Mouse (Mus musculus): ENCODE data around the gene AI481877. TPM values are rescaled to one million over a fixed set of nuclear protein-coding genes. Genes with fewer than 3 reads are reported as not detected.
A peak's percentile ranks its signal among the peaks of the same experiment; 100 is the strongest.

The AI481877 gene
- polyA plus RNA-seq, 2 experiments = not detected

DNA sequence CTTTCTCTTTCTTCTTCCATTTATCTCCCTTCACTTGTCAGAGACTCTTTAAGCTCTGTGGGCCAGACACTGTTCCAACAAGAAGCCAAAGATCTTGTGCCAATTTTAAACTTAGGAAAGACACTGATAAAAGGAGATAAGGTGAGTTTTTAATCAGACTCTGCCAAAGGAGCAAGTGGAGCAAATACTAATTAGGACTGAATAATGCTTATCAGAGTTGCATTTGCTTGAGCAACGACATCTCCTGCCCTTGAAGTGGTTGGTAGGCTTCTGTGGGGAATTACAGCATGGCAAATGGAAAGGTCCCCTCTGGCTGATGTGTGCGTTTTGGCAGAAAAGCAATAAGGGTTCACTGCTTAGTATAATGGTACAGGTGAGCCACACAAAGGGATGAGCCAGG, 18.9 kb upstream of the AI481877 start:
- WGBS (ENCODE audit: insufficient replicate concordance) = 17% methylated on average over 2 of the region's 2 CpGs
- H3K9me3 ChIP-seq (ENCODE audit: control insufficient read depth, low read length) = no peaks in the 10 kb centered on the region
- TF ChIP-seq EP300 (IDR thresholded peaks at IDR 0.05; ENCODE audit: low read depth) (no peak), CTCF (IDR thresholded peaks at IDR 0.05; ENCODE audit: low read depth) (no peak)
- peak; percentile 19; the same call in 1 of the 2 replicates for ATAC-seq (ENCODE audit: insufficient read depth)
- no peak overlapping the region for H3K4me3 ChIP-seq (ENCODE audit: insufficient read depth in 1 of 2, low read depth in 2 of 2, low read length in 2 of 2)
- peaks cover 6 to 38% of the 10 kb centered on the region in 2 experiments for H3K4me1 ChIP-seq (replicated peaks; ENCODE audit: control insufficient read depth in 2 of 2, insufficient read depth in 2 of 2, low read length in 1 of 2)
- peak overlapping the region; percentile 7; the same call in 1 of the 2 replicates for H3K27ac ChIP-seq
- no peaks in the 10 kb centered on the region for H3K27me3 ChIP-seq (ENCODE audit: control insufficient read depth, insufficient read depth, low read length)
- H3K36me3 ChIP-seq (replicated peaks; ENCODE audit: control insufficient read depth, insufficient read depth, low read depth) = no peaks in the 10 kb centered on the region
- DNase-seq (ENCODE audit: low read depth in 3 of 3, low spot score in 3 of 3) = no peak
- no peak overlapping the region for H3K9ac ChIP-seq (replicated peaks)
- peak overlapping the region; percentile 32 for H3K4me2 ChIP-seq (ENCODE audit: low read depth)

DNA sequence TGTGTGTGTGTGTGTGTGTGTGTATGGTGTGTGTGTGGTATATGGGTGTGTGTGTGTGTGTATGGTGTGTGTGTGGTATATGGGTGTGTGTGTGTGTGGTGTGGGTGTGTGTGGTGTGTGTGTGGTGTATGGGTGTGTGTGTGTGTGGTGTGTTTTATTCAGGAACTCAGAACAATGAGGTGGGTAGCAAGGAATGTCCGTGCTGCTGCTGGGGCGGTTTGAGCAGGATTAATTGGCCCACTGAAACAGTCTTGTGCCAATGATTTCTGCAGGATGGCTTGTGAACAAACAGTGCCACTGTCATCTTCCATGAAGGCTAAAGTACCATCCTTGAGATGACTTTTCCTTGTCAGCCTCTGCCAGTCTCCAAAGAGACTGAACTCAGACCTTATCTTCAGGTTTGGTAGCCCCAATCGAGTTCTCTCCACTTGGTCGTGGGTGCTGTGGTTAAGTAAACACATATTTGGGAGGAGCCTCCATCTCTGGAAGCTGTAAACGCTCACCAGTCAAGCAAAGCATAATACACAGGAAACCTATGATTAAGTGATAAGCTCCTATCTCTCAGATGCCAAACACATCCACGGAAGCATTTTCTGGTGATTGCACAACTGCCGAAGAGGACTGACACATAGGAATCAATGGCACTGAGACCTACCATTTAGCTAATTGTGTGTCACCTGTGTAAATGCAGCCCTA, 18.3 kb upstream of the AI481877 start:
- Histone ChIP-seq H3K4me2 (ENCODE audit: low read depth) (peak overlapping the region; percentile 32), H3K4me3 (ENCODE audit: insufficient read depth in 1 of 2, low read depth in 2 of 2, low read length in 2 of 2) (no peak overlapping the region), H3K9ac (replicated peaks) (no peak overlapping the region), H3K9me3 (ENCODE audit: control insufficient read depth, low read length) (no peaks in the 10 kb centered on the region), H3K27ac (peak overlapping the region; percentile 7; the same call in 1 of the 2 replicates), H3K4me1 (replicated peaks; ENCODE audit: control insufficient read depth in 2 of 2, insufficient read depth in 2 of 2, low read length in 1 of 2) (peaks cover 6 to 39% of the 10 kb centered on the region in 2 experiments), H3K27me3 (ENCODE audit: control insufficient read depth, insufficient read depth, low read length) (no peaks in the 10 kb centered on the region), H3K36me3 (replicated peaks; ENCODE audit: control insufficient read depth, insufficient read depth, low read depth) (no peaks in the 10 kb centered on the region)
- 6% methylated on average over 7 of the region's 7 CpGs for WGBS (ENCODE audit: insufficient replicate concordance)
- peak; percentile 85 for ATAC-seq (ENCODE audit: insufficient read depth)
- no peak; the same call in none of the 2 replicates for TF ChIP-seq EP300 (IDR thresholded peaks at IDR 0.05; ENCODE audit: low read depth)
- TF ChIP-seq CTCF (IDR thresholded peaks at IDR 0.05; ENCODE audit: low read depth) = no peak
- DNase-seq (ENCODE audit: low read depth in 3 of 3, low spot score in 3 of 3) = peak; percentile 35 to 39 (median 37)

DNA sequence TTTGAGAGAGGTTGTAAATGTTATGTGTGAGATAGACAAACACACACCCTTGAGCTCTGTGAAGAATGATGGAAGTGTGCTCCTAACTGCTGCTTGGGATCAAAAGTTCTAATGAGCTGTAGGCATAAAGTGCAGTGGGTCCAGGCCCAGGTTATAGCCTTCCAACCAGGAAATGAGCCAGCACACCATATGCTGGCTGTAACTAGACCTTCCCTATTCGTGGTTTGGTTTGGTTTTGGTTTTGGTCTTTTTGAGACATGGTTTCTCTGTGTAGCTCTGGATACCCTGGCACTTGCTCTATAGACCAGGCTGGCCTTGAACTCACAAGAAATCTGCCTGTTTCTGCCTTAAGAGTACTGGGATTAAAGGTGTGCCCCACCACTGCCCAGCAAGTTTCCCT, 13.2 kb upstream of the AI481877 start:
- DNase-seq (ENCODE audit: low read depth in 3 of 3, low spot score in 3 of 3) = no peak
- no peak for ATAC-seq (ENCODE audit: insufficient read depth)
- WGBS (ENCODE audit: insufficient replicate concordance) = 22% methylated on average over 1 of the region's 1 CpGs
- Histone ChIP-seq H3K27me3 (ENCODE audit: control insufficient read depth, insufficient read depth, low read length) (no peaks in the 10 kb centered on the region), H3K36me3 (replicated peaks; ENCODE audit: control insufficient read depth, insufficient read depth, low read depth) (no peaks in the 10 kb centered on the region), H3K4me3 (ENCODE audit: insufficient read depth in 1 of 2, low read depth in 2 of 2, low read length in 2 of 2) (no peak overlapping the region), H3K4me2 (ENCODE audit: low read depth) (no peak overlapping the region), H3K27ac (no peak overlapping the region), H3K9ac (replicated peaks) (no peak overlapping the region), H3K9me3 (ENCODE audit: control insufficient read depth, low read length) (no peaks in the 10 kb centered on the region), H3K4me1 (replicated peaks; ENCODE audit: control insufficient read depth in 2 of 2, insufficient read depth in 2 of 2, low read length in 1 of 2) (peaks cover 0 to 20% of the 10 kb centered on the region in 2 experiments; a peak in 3 of 4 replicates)
- TF ChIP-seq CTCF (IDR thresholded peaks at IDR 0.05; ENCODE audit: low read depth) (no peak), EP300 (IDR thresholded peaks at IDR 0.05; ENCODE audit: low read depth) (no peak)

DNA sequence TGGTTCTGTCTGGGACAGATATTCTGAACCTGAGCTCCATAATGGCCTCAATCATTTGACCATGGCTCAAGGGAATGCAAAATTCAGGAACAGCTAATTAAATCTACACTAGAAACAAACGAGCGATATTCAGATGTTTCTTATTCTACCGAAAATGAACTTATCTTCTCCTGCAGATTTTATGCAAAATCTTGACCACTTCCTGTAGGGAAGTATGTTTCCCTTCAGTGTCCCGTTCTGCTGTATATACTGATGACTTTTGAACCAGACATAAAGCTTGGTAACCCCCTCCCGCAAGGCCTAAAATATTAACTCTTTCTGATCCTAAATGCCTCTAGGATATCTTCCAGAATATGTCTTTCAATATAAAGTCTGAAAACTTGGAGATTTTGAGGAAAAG, 12.1 kb upstream of the AI481877 start:
- no peaks in the 10 kb centered on the region for H3K9me3 ChIP-seq (ENCODE audit: control insufficient read depth, low read length)
- no peak overlapping the region for H3K4me3 ChIP-seq (ENCODE audit: insufficient read depth in 1 of 2, low read depth in 2 of 2, low read length in 2 of 2)
- H3K36me3 ChIP-seq (replicated peaks; ENCODE audit: control insufficient read depth, insufficient read depth, low read depth) = no peaks in the 10 kb centered on the region
- 5% methylated on average over 5 of the region's 5 CpGs for WGBS (ENCODE audit: insufficient replicate concordance)
- TF ChIP-seq EP300 (IDR thresholded peaks at IDR 0.05; ENCODE audit: low read depth) (no peak), CTCF (IDR thresholded peaks at IDR 0.05; ENCODE audit: low read depth) (no peak)
- no peak overlapping the region for H3K9ac ChIP-seq (replicated peaks)
- ATAC-seq (ENCODE audit: insufficient read depth) (no peak), DNase-seq (ENCODE audit: low read depth in 3 of 3, low spot score in 3 of 3) (no peak)
- no peaks in the 10 kb centered on the region for H3K27me3 ChIP-seq (ENCODE audit: control insufficient read depth, insufficient read depth, low read length)
- H3K4me1 ChIP-seq (replicated peaks; ENCODE audit: control insufficient read depth in 2 of 2, insufficient read depth in 2 of 2, low read length in 1 of 2) = peaks cover 0 to 17% of the 10 kb centered on the region in 2 experiments; a peak in 2 of 4 replicates
- H3K4me2 ChIP-seq (ENCODE audit: low read depth) = no peak overlapping the region
- no peak overlapping the region for H3K27ac ChIP-seq

DNA sequence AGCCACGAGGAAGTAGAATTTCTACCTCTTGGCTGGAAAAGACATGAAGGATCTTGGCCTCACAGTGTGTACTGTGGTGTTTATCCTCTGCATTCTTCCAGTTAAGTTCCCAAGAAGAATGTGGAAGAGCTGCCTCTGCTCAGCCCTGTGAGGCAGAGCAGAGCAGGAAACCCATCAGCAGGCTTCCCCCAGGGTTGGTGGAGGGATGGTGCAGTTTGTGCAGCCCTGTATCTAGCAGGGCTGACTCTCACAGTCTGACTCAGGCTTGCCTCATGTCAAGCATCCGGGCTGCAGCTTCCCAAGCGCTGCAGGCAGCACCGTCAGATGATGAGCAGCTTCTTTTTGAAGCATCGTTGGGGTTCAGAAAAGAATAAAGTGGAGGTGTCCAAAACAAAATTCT, 10.3 kb upstream of the AI481877 start:
- no peak for TF ChIP-seq CTCF (IDR thresholded peaks at IDR 0.05; ENCODE audit: low read depth)
- no peak for TF ChIP-seq EP300 (IDR thresholded peaks at IDR 0.05; ENCODE audit: low read depth)
- H3K27ac ChIP-seq = no peak overlapping the region

More for the DNA sequence above, 10.3 kb upstream of the AI481877 start:
- Histone ChIP-seq H3K27me3 (ENCODE audit: control insufficient read depth, insufficient read depth, low read length) (no peaks in the 10 kb centered on the region), H3K4me3 (ENCODE audit: insufficient read depth in 1 of 2, low read depth in 2 of 2, low read length in 2 of 2) (no peak overlapping the region), H3K9ac (replicated peaks) (no peak overlapping the region), H3K4me1 (replicated peaks; ENCODE audit: control insufficient read depth in 2 of 2, insufficient read depth in 2 of 2, low read length in 1 of 2) (peaks cover 0 to 11% of the 10 kb centered on the region in 2 experiments; a peak in 2 of 4 replicates), H3K36me3 (replicated peaks; ENCODE audit: control insufficient read depth, insufficient read depth, low read depth) (no peaks in the 10 kb centered on the region), H3K9me3 (ENCODE audit: control insufficient read depth, low read length) (no peaks in the 10 kb centered on the region), H3K4me2 (ENCODE audit: low read depth) (no peak overlapping the region)
- WGBS (ENCODE audit: insufficient replicate concordance) = 52% methylated on average over 5 of the region's 5 CpGs
- DNase-seq (ENCODE audit: low read depth in 3 of 3, low spot score in 3 of 3) (no peak), ATAC-seq (ENCODE audit: insufficient read depth) (no peak)

Measured in liver, embryonic 14.5 days (tissue).